Mouse (Mus musculus): ENCODE measurements around the gene Tssk6. TPM values are rescaled to one million over a fixed set of nuclear protein-coding genes. Genes with fewer than 3 reads are reported as not detected.

Gene Tssk6
- polyA plus RNA-seq, 1 experiment from 2014 or later: 5.1 TPM

GRCm38 (mm10) chr8:69890813-69891241 is 11.2 kb upstream of the Tssk6 start:
- Histone ChIP-seq H3K27ac (replicated peaks; ENCODE audit: low read depth, low read length) (no peak overlapping the region), H3K9ac (replicated peaks; ENCODE audit: low read length) (0 out of 2 replicates have a peak overlapping the region, but pooled peaks have one; percentile 7), H3K36me3 (ENCODE audit: control insufficient read depth, insufficient read depth, low read length) (peaks cover 23% of the 10 kb centered on the region), H3K27me3 (ENCODE audit: control insufficient read depth, insufficient read depth, low read length) (peaks cover 50% of the 10 kb centered on the region), H3K4me2 (ENCODE audit: low read length) (peak overlapping the region; percentile 28; the same call in 1 of the 2 replicates), H3K4me1 (ENCODE audit: control insufficient read depth, insufficient read depth, low read length) (peaks cover 28% of the 10 kb centered on the region; the same call in 1 of the 2 replicates), H3K4me3 (replicated peaks; ENCODE audit: low read depth, low read length) (no peak overlapping the region), H3K9me3 (ENCODE audit: control insufficient read depth, low read length) (no peaks in the 10 kb centered on the region)
- peak; percentile 85 for DNase-seq
- WGBS: 37% methylated on average over 19 of the region's 19 CpGs
- no peak for ATAC-seq (ENCODE audit: low FRiP score, low TSS enrichment)

GRCm38 (mm10) chr8:69893863-69894262 is 8.1 kb upstream of the Tssk6 start:
- H3K27me3 ChIP-seq (ENCODE audit: control insufficient read depth, insufficient read depth, low read length): peaks cover 20% of the 10 kb centered on the region
- no peaks in the 10 kb centered on the region for H3K9me3 ChIP-seq (ENCODE audit: control insufficient read depth, low read length)
- H3K9ac ChIP-seq (replicated peaks; ENCODE audit: low read length): no peak overlapping the region
- ATAC-seq (ENCODE audit: low FRiP score, low TSS enrichment): no peak
- peaks cover 19% of the 10 kb centered on the region; the same call in 1 of the 2 replicates for H3K4me1 ChIP-seq (ENCODE audit: control insufficient read depth, insufficient read depth, low read length)
- DNase-seq: peak; percentile 77
- H3K27ac ChIP-seq (replicated peaks; ENCODE audit: low read depth, low read length): no peak overlapping the region
- H3K4me2 ChIP-seq (ENCODE audit: low read length): no peak overlapping the region
- 27% methylated on average over 17 of the region's 17 CpGs for WGBS
- peaks cover 31% of the 10 kb centered on the region for H3K36me3 ChIP-seq (ENCODE audit: control insufficient read depth, insufficient read depth, low read length)
- H3K4me3 ChIP-seq (replicated peaks; ENCODE audit: low read depth, low read length): no peak overlapping the region

- Histone ChIP-seq H3K4me2 (ENCODE audit: low read length) (no peak overlapping the region), H3K4me3 (replicated peaks; ENCODE audit: low read depth, low read length) (no peak overlapping the region), H3K4me1 (ENCODE audit: control insufficient read depth, insufficient read depth, low read length) (peaks cover 16% of the 10 kb centered on the region; the same call in 1 of the 2 replicates), H3K27ac (replicated peaks; ENCODE audit: low read depth, low read length) (no peak overlapping the region), H3K36me3 (ENCODE audit: control insufficient read depth, insufficient read depth, low read length) (peaks cover 31% of the 10 kb centered on the region), H3K27me3 (ENCODE audit: control insufficient read depth, insufficient read depth, low read length) (peaks cover 10% of the 10 kb centered on the region; the same call in 1 of the 2 replicates), H3K9ac (replicated peaks; ENCODE audit: low read length) (no peak overlapping the region), H3K9me3 (ENCODE audit: control insufficient read depth, low read length) (no peaks in the 10 kb centered on the region)
- ATAC-seq (ENCODE audit: low FRiP score, low TSS enrichment): no peak
- WGBS: 48% methylated on average over 6 of the region's 6 CpGs
- DNase-seq: no peak
Observed at GRCm38 (mm10) chr8:69894836-69895332, 7.1 kb upstream of the Tssk6 start.

- Histone ChIP-seq H3K27ac (replicated peaks; ENCODE audit: low read depth, low read length) (no peak overlapping the region), H3K27me3 (ENCODE audit: control insufficient read depth, insufficient read depth, low read length) (0 out of 2 replicates have a peak, but pooled peaks cover under 1% of the 10 kb centered on the region), H3K36me3 (ENCODE audit: control insufficient read depth, insufficient read depth, low read length) (peaks cover 31% of the 10 kb centered on the region), H3K9me3 (ENCODE audit: control insufficient read depth, low read length) (no peaks in the 10 kb centered on the region), H3K4me1 (ENCODE audit: control insufficient read depth, insufficient read depth, low read length) (peaks cover 24% of the 10 kb centered on the region), H3K4me3 (replicated peaks; ENCODE audit: low read depth, low read length) (no peak overlapping the region), H3K4me2 (ENCODE audit: low read length) (no peak overlapping the region), H3K9ac (replicated peaks; ENCODE audit: low read length) (peak overlapping the region; percentile 31; the same call in 1 of the 2 replicates)
- ATAC-seq (ENCODE audit: low FRiP score, low TSS enrichment) (no peak), DNase-seq (no peak)
- WGBS: 74% methylated on average over 4 of the region's 4 CpGs
Observed at GRCm38 (mm10) chr8:69895772-69896451, 6.1 kb upstream of the Tssk6 start.

DNA sequence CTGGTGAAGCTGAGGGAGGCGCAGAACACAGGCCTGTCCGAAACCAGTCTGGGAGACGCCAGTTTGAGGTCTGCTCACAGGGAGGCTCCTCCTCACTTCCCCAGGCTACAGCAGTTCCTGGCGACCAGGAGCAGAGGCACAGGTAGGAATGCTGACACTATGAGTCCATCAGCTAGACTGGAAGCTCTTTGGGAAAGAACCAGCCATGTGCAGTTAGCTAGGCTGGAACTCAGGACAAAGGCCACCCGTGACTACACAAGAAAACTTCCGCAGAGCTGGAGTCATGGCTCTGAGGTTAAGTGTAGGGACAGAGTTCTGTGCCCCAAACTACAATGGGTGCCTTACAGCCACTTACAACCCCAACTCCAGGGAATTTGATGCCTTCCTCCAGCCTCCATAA is 4.1 kb upstream of the Tssk6 start:
- Histone ChIP-seq H3K36me3 (ENCODE audit: control insufficient read depth, insufficient read depth, low read length) (peaks cover 27% of the 10 kb centered on the region), H3K27ac (replicated peaks; ENCODE audit: low read depth, low read length) (no peak overlapping the region), H3K9ac (replicated peaks; ENCODE audit: low read length) (no peak overlapping the region), H3K4me3 (replicated peaks; ENCODE audit: low read depth, low read length) (no peak overlapping the region), H3K27me3 (ENCODE audit: control insufficient read depth, insufficient read depth, low read length) (no peaks in the 10 kb centered on the region), H3K9me3 (ENCODE audit: control insufficient read depth, low read length) (no peaks in the 10 kb centered on the region), H3K4me1 (ENCODE audit: control insufficient read depth, insufficient read depth, low read length) (peaks cover 26% of the 10 kb centered on the region), H3K4me2 (ENCODE audit: low read length) (no peak overlapping the region)
- 89% methylated on average over 6 of the region's 6 CpGs for WGBS
- no peak for ATAC-seq (ENCODE audit: low FRiP score, low TSS enrichment)
- DNase-seq: no peak

DNA sequence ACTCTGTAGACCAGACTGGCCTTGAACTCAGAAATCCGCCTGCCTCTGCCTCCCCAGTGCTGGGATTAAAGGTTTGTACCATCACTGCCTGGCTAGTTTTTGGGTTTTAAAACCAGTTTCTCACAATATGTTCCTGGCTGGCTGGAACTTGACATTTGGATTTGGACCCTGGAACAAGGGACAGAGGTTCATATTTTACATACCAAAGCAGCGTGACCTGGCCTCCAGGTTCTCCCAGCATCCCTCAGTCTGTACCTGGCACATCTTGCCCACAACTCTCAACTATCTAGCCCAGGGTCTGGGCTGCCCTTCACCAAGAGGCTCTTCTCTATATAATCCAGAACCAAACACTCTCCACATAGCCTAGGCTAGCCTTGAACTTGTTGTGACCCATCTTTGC is 2.1 kb upstream of the Tssk6 start:
- no peak overlapping the region for H3K4me3 ChIP-seq (replicated peaks; ENCODE audit: low read depth, low read length)
- ATAC-seq (ENCODE audit: low FRiP score, low TSS enrichment) (no peak), DNase-seq (no peak)
- no peaks in the 10 kb centered on the region for H3K9me3 ChIP-seq (ENCODE audit: control insufficient read depth, low read length)
- H3K9ac ChIP-seq (replicated peaks; ENCODE audit: low read length): no peak overlapping the region
- no peaks in the 10 kb centered on the region for H3K27me3 ChIP-seq (ENCODE audit: control insufficient read depth, insufficient read depth, low read length)
- peaks cover 11% of the 10 kb centered on the region; the same call in 1 of the 2 replicates for H3K36me3 ChIP-seq (ENCODE audit: control insufficient read depth, insufficient read depth, low read length)
- H3K4me2 ChIP-seq (ENCODE audit: low read length): peak overlapping the region; percentile 96; the same call in 1 of the 2 replicates
- WGBS: 98% methylated on average over 2 of the region's 2 CpGs
- no peak overlapping the region for H3K27ac ChIP-seq (replicated peaks; ENCODE audit: low read depth, low read length)
- H3K4me1 ChIP-seq (ENCODE audit: control insufficient read depth, insufficient read depth, low read length): peaks cover 30% of the 10 kb centered on the region

DNA sequence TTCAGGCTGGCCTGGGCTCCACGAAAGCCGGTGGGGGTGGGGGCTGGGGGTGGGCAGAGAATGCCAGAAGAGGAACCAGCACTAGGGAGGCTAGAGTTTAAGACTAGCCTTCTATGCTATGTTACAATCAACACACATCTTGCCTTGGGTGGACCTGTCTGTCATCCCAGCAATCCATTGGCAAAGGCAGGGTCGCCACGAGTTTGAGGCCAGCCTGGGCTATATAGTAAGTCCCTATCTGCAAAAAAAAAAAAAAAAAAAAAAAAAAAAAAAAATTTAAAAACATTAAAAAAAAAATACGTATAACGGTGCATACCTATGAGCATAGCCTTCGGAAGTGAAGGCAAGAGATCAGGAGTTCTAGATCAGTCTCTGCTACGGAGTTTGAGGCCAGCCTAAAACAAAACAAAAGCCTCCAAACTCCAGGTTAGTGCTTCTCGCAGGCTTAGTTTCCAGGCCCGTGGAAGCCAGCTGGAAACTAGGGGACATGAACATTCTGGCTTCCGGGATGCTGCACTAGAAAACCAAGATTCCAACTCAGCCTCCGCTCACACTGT is 1.0 kb upstream of the Tssk6 start:
- no peak for ATAC-seq (ENCODE audit: low FRiP score, low TSS enrichment)
- whole genome bisulfite sequencing: 18% methylated on average over 12 of the region's 12 CpGs

DNA sequence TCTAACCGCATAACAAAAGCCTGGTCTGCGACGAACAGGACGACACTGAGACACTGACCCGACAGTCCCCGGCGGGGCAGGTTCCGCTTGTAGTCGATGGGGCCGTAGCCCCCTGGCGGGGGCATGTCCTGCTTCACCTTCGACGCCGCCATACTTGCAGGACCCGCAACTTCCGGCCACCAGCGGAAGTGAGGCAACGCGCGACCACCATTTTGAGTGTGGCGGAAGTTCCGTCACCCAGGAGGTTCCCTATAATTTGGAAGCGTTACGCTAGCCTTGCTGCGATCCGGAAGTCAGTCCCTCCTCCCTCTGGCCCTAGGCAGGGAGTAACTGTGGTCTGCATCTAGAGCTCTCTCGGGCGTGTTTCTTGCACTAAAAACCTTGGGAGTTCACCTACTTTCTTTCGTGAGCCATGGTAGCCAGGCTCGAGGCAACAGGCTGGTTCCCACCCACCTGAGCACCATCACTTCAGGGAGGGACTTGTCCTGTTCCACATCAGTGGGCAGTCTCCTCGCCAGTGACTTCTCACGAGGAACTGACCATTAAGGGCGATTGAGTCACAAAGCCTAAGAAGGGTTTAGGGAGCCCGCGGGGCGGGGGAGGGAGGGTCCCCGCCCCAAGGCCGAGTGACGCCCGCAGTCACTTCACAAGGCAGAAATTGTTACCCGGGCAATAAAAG is 361 bp upstream of the Tssk6 start:
- Histone ChIP-seq H3K36me3 (ENCODE audit: control insufficient read depth, insufficient read depth, low read length) (0 out of 2 replicates have a peak, but pooled peaks cover 6% of the 10 kb centered on the region), H3K27ac (replicated peaks; ENCODE audit: low read depth, low read length) (peak overlapping the region; percentile 87), H3K9me3 (ENCODE audit: control insufficient read depth, low read length) (no peaks in the 10 kb centered on the region), H3K9ac (replicated peaks; ENCODE audit: low read length) (peak overlapping the region; percentile 62), H3K4me1 (ENCODE audit: control insufficient read depth, insufficient read depth, low read length) (peaks cover 27% of the 10 kb centered on the region), H3K4me2 (ENCODE audit: low read length) (peak overlapping the region; percentile 96), H3K4me3 (replicated peaks; ENCODE audit: low read depth, low read length) (peak overlapping the region; percentile 57), H3K27me3 (ENCODE audit: control insufficient read depth, insufficient read depth, low read length) (no peaks in the 10 kb centered on the region)
- DNase-seq: peak; percentile 96
- 1% methylated on average over 41 of the region's 41 CpGs for WGBS
- ATAC-seq (ENCODE audit: low FRiP score, low TSS enrichment): peak; percentile 71

More for the DNA sequence above, 1.0 kb upstream of the Tssk6 start:
- peak overlapping the region; percentile 62 for H3K9ac ChIP-seq (replicated peaks; ENCODE audit: low read length)
- peak overlapping the region; percentile 81 for H3K27ac ChIP-seq (replicated peaks; ENCODE audit: low read depth, low read length)
- DNase-seq: no peak
- H3K4me2 ChIP-seq (ENCODE audit: low read length): peak overlapping the region; percentile 96
- H3K4me1 ChIP-seq (ENCODE audit: control insufficient read depth, insufficient read depth, low read length): peaks cover 27% of the 10 kb centered on the region
- H3K4me3 ChIP-seq (replicated peaks; ENCODE audit: low read depth, low read length): peak overlapping the region; percentile 57
- no peaks in the 10 kb centered on the region for H3K9me3 ChIP-seq (ENCODE audit: control insufficient read depth, low read length)
- H3K27me3 ChIP-seq (ENCODE audit: control insufficient read depth, insufficient read depth, low read length): no peaks in the 10 kb centered on the region
- 0 out of 2 replicates have a peak, but pooled peaks cover 8% of the 10 kb centered on the region for H3K36me3 ChIP-seq (ENCODE audit: control insufficient read depth, insufficient read depth, low read length)

Data from midbrain, embryonic 14.5 days (tissue).